Mouse (Mus musculus) kidney, adult 2 months (tissue): ENCODE data around the gene Etv1. TPM values are rescaled to one million over a fixed set of nuclear protein-coding genes. Genes with fewer than 3 reads are reported as not detected.
A peak's percentile ranks its signal among the peaks of the same experiment; 100 is the strongest.

Source experiments
- DNase-seq: peaks from one replicate; pipeline ENCODE4 v3.0.0; 2021
- H3K27ac ChIP-seq: fragments of 200-500 bp; 2 replicates; pipeline ENCODE4 v1.5.1; 2012; ENCODE audit warnings: low read depth, low read length, control low read depth, inconsistent platforms; ENCODE audit not compliant: insufficient read depth
- H3K27me3 ChIP-seq: fragments of 200-500 bp; replicated peaks from 2 replicates; pipeline ENCODE4 v1.6.1; 2012; ENCODE audit warnings: mild to moderate bottlenecking, moderate library complexity, low read length, inconsistent platforms; ENCODE audit not compliant: control insufficient read depth, insufficient read depth
- H3K36me3 ChIP-seq: fragments of 200-500 bp; 2 replicates; pipeline ENCODE4 v1.6.1; 2012; ENCODE audit warnings: mild to moderate bottlenecking, moderate library complexity, low read length, inconsistent platforms; ENCODE audit not compliant: control insufficient read depth, insufficient read depth
- H3K4me1 ChIP-seq: fragments of 200-500 bp; 2 replicates; pipeline ENCODE4 v1.6.1; 2011; ENCODE audit warnings: low read length; ENCODE audit not compliant: control insufficient read depth, insufficient read depth
- H3K4me3 ChIP-seq: fragments of 200-500 bp; 2 replicates; pipeline ENCODE4 v1.5.1; 2011; ENCODE audit warnings: mild to moderate bottlenecking, low read depth, low read length, control low read depth; ENCODE audit not compliant: insufficient read depth
- CTCF ChIP-seq: fragments of 200-500 bp; conservative IDR thresholded peaks from 2 replicates; pipeline ENCODE4 v1.5.1; 2011; ENCODE audit warnings: low read depth, mild to moderate bottlenecking, control low read depth, low read length, moderate library complexity, mixed read lengths; ENCODE audit not compliant: insufficient read depth, insufficient read length
- POLR2A ChIP-seq: fragments of 200-500 bp; IDR thresholded peaks from one replicate; pipeline ENCODE4 v1.6.1; 2011; ENCODE audit warnings: low read depth, low read length, control low read depth
- WGBS: fragments of 180-500 bp; shearing (Covaris S2); methylation state at CpG from one replicate; pipeline ENCODE4 v1.1.7; 2018; 5-methylcytosine and 5-hydroxymethylcytosine counted together
- polyA plus RNA-seq: library from polyadenylated mRNA; depleted of rRNA; stranded (reverse); fragments of >200 nt; gene quantifications from 2 replicates; pipeline ENCODE4 v1.2.3, GENCODE M21; 2012

The Etv1 gene
- polyA plus RNA-seq, 1 experiment = 9.2 TPM

- peak; percentile 80 for DNase-seq
- no peaks in the 10 kb centered on the region for H3K36me3 ChIP-seq
- peak overlapping the region; percentile 32; the same call in 1 of the 2 replicates for H3K27ac ChIP-seq
- H3K4me3 ChIP-seq = peak overlapping the region; percentile 24; the same call in 1 of the 2 replicates
- H3K27me3 ChIP-seq = no peaks in the 10 kb centered on the region
- H3K4me1 ChIP-seq = peaks cover 9% of the 10 kb centered on the region; the same call in 1 of the 2 replicates
- WGBS = 10% methylated on average over 6 of the region's 6 CpGs
- TF ChIP-seq POLR2A = no peak
- no peak for TF ChIP-seq CTCF
Observed at GRCm38 (mm10) chr12:38788621-38789020, 9.4 kb downstream of the Etv1 start.

- no peak for DNase-seq
- TF ChIP-seq POLR2A (no peak), CTCF (no peak)
- no peaks in the 10 kb centered on the region for H3K36me3 ChIP-seq
- H3K4me3 ChIP-seq = no peak overlapping the region
- H3K27me3 ChIP-seq = no peaks in the 10 kb centered on the region
- WGBS = 96% methylated on average over 10 of the region's 10 CpGs
- H3K27ac ChIP-seq = no peak overlapping the region
- H3K4me1 ChIP-seq = peaks cover 9% of the 10 kb centered on the region; the same call in 1 of the 2 replicates
Observed at GRCm38 (mm10) chr12:38789789-38790355, 10.7 kb downstream of the Etv1 start.

GRCm38 (mm10) chr12:38793076-38793475, 13.9 kb downstream of the Etv1 start:
- H3K27me3 ChIP-seq = no peaks in the 10 kb centered on the region
- H3K36me3 ChIP-seq = no peaks in the 10 kb centered on the region
- DNase-seq = no peak
- H3K4me1 ChIP-seq = peaks cover 6% of the 10 kb centered on the region; the same call in 1 of the 2 replicates
- WGBS = 53% methylated on average over 4 of the region's 4 CpGs
- H3K27ac ChIP-seq = no peak overlapping the region
- no peak for TF ChIP-seq POLR2A
- no peak for TF ChIP-seq CTCF
- H3K4me3 ChIP-seq = no peak overlapping the region

GRCm38 (mm10) chr12:38793697-38794096, 14.5 kb downstream of the Etv1 start:
- no peaks in the 10 kb centered on the region for H3K27me3 ChIP-seq
- no peaks in the 10 kb centered on the region; the same call in 1 of the 2 replicates for H3K4me1 ChIP-seq
- no peak overlapping the region for H3K27ac ChIP-seq
- peak; percentile 54 for DNase-seq
- WGBS = 19% methylated on average over 2 of the region's 2 CpGs
- TF ChIP-seq POLR2A = no peak
- TF ChIP-seq CTCF = no peak
- no peaks in the 10 kb centered on the region for H3K36me3 ChIP-seq
- no peak overlapping the region for H3K4me3 ChIP-seq

GRCm38 (mm10) chr12:38807031-38807430, 27.9 kb downstream of the Etv1 start:
- WGBS = 58% methylated on average over 5 of the region's 5 CpGs
- Histone ChIP-seq H3K27ac (no peak overlapping the region), H3K4me3 (no peak overlapping the region), H3K27me3 (no peaks in the 10 kb centered on the region), H3K36me3 (no peaks in the 10 kb centered on the region), H3K4me1 (no peaks in the 10 kb centered on the region)
- peak; percentile 9 for DNase-seq
- TF ChIP-seq POLR2A = no peak
- TF ChIP-seq CTCF = no peak

GRCm38 (mm10) chr12:38812392-38812791, 33.2 kb downstream of the Etv1 start:
- DNase-seq = no peak
- H3K36me3 ChIP-seq = no peaks in the 10 kb centered on the region
- TF ChIP-seq POLR2A = no peak
- no peak for TF ChIP-seq CTCF
- H3K4me1 ChIP-seq = no peaks in the 10 kb centered on the region
- no peak overlapping the region for H3K4me3 ChIP-seq
- H3K27ac ChIP-seq = no peak overlapping the region
- H3K27me3 ChIP-seq = no peaks in the 10 kb centered on the region
- 83% methylated on average over 6 of the region's 6 CpGs for WGBS

- H3K27me3 ChIP-seq = no peaks in the 10 kb centered on the region
- no peaks in the 10 kb centered on the region for H3K4me1 ChIP-seq
- TF ChIP-seq POLR2A (no peak), CTCF (no peak)
- no peaks in the 10 kb centered on the region for H3K36me3 ChIP-seq
- no peak overlapping the region for H3K27ac ChIP-seq
- no peak for DNase-seq
- H3K4me3 ChIP-seq = no peak overlapping the region
- WGBS = 63% methylated on average over 6 of the region's 6 CpGs
Observed at GRCm38 (mm10) chr12:38814010-38814786, 35.0 kb downstream of the Etv1 start.
